Mouse (Mus musculus) brown adipose tissue, adult 24 weeks (tissue): ENCODE results near the gene Eif4e2. TPM values are rescaled to one million over a fixed set of nuclear protein-coding genes. Genes with fewer than 3 reads are reported as not detected.

Experiments used
- H3K27ac ChIP-seq: fragments of 200-500 bp; replicated peaks from 2 replicates; pipeline ENCODE4 v1.5.1; 2012; ENCODE audit warnings: low read depth, mild to moderate bottlenecking, low read length
- H3K4me1 ChIP-seq: fragments of 200-500 bp; 2 replicates; pipeline ENCODE4 v1.6.1; 2012; ENCODE audit warnings: low read length, mixed read lengths; ENCODE audit not compliant: control insufficient read depth, insufficient read depth, insufficient read length
- H3K4me3 ChIP-seq: fragments of 200-500 bp; 2 replicates; pipeline ENCODE4 v1.5.1; 2012; ENCODE audit warnings: low read depth, mild to moderate bottlenecking, low read length, moderate library complexity; ENCODE audit not compliant: insufficient read depth
- polyA plus RNA-seq: library from polyadenylated mRNA; stranded (reverse); fragments of >200 nt; gene quantifications from 2 replicates; pipeline ENCODE4 v1.2.4, GENCODE M21; 2012; ENCODE audit not compliant: missing spikeins, insufficient read depth, insufficient read length

Gene Eif4e2
- polyA plus RNA-seq, 1 experiment: 83.0 TPM

- no peak overlapping the region for H3K4me3 ChIP-seq
- no peaks in the 10 kb centered on the region for H3K4me1 ChIP-seq
- H3K27ac ChIP-seq: no peak overlapping the region
Measured at GRCm38 (mm10) chr1:87225739-87226138, 12.0 kb downstream of the Eif4e2 start.

GRCm38 (mm10) chr1:87226409-87227159 is 12.9 kb downstream of the Eif4e2 start:
- Histone ChIP-seq H3K27ac (no peak overlapping the region), H3K4me1 (no peaks in the 10 kb centered on the region), H3K4me3 (no peak overlapping the region)

GRCm38 (mm10) chr1:87227160-87227550 is 13.4 kb downstream of the Eif4e2 start:
- Histone ChIP-seq H3K27ac (no peak overlapping the region), H3K4me1 (no peaks in the 10 kb centered on the region), H3K4me3 (no peak overlapping the region)

GRCm38 (mm10) chr1:87230606-87231005 is 16.9 kb downstream of the Eif4e2 start:
- no peak overlapping the region for H3K4me3 ChIP-seq

GRCm38 (mm10) chr1:87232197-87232596 is 18.5 kb downstream of the Eif4e2 start:
- Histone ChIP-seq H3K4me3 (no peak overlapping the region), H3K27ac (no peak overlapping the region), H3K4me1 (no peaks in the 10 kb centered on the region)

More at GRCm38 (mm10) chr1:87230606-87231005, 16.9 kb downstream of the Eif4e2 start:
- H3K27ac ChIP-seq: no peak overlapping the region
- no peaks in the 10 kb centered on the region for H3K4me1 ChIP-seq

GRCm38 (mm10) chr1:87239056-87239455 is 25.3 kb downstream of the Eif4e2 start:
- H3K4me1 ChIP-seq: no peaks in the 10 kb centered on the region
- no peak overlapping the region for H3K27ac ChIP-seq
- no peak overlapping the region for H3K4me3 ChIP-seq

- H3K4me3 ChIP-seq: no peak overlapping the region
- H3K27ac ChIP-seq: no peak overlapping the region
- no peaks in the 10 kb centered on the region for H3K4me1 ChIP-seq
Measured at GRCm38 (mm10) chr1:87243021-87243420, 29.3 kb downstream of the Eif4e2 start.

- Histone ChIP-seq H3K4me1 (no peaks in the 10 kb centered on the region), H3K4me3 (no peak overlapping the region), H3K27ac (no peak overlapping the region)
Measured at GRCm38 (mm10) chr1:87245430-87245829, 31.7 kb downstream of the Eif4e2 start.

GRCm38 (mm10) chr1:87245929-87246815 is 32.5 kb downstream of the Eif4e2 start:
- no peak overlapping the region for H3K27ac ChIP-seq
- no peak overlapping the region for H3K4me3 ChIP-seq
- no peaks in the 10 kb centered on the region for H3K4me1 ChIP-seq

- Histone ChIP-seq H3K27ac (no peak overlapping the region), H3K4me1 (no peaks in the 10 kb centered on the region), H3K4me3 (no peak overlapping the region)
Measured at GRCm38 (mm10) chr1:87252040-87252609, 38.4 kb downstream of the Eif4e2 start.

GRCm38 (mm10) chr1:87255173-87255572 is 41.5 kb downstream of the Eif4e2 start:
- no peaks in the 10 kb centered on the region for H3K4me1 ChIP-seq
- no peak overlapping the region for H3K27ac ChIP-seq
- H3K4me3 ChIP-seq: no peak overlapping the region

GRCm38 (mm10) chr1:87257691-87258090 is 44.0 kb downstream of the Eif4e2 start:
- Histone ChIP-seq H3K4me1 (no peaks in the 10 kb centered on the region), H3K27ac (no peak overlapping the region), H3K4me3 (no peak overlapping the region)

- H3K4me3 ChIP-seq: no peak overlapping the region; the same call in 1 of the 2 replicates
- H3K27ac ChIP-seq: no peak overlapping the region
- no peaks in the 10 kb centered on the region for H3K4me1 ChIP-seq
Measured at GRCm38 (mm10) chr1:87258484-87258883, 44.8 kb downstream of the Eif4e2 start.

- Histone ChIP-seq H3K27ac (no peak overlapping the region), H3K4me1 (no peaks in the 10 kb centered on the region), H3K4me3 (no peak overlapping the region)
Measured at GRCm38 (mm10) chr1:87259316-87259715, 45.6 kb downstream of the Eif4e2 start.

- Histone ChIP-seq H3K27ac (no peak overlapping the region), H3K4me1 (no peaks in the 10 kb centered on the region), H3K4me3 (no peak overlapping the region)
Measured at GRCm38 (mm10) chr1:87263257-87263656, 49.5 kb downstream of the Eif4e2 start.
